Mouse (Mus musculus) kidney, postnatal 0 days (tissue): ENCODE data around the gene Tbkbp1. TPM values are rescaled to one million over a fixed set of nuclear protein-coding genes. Genes with fewer than 3 reads are reported as not detected.

Experiments used
- ATAC-seq: fragments of 200-750 bp; cut with Nextera tagmentation; replicated peaks from 2 replicates; pipeline ENCODE4 v1.8.0; 2017; ENCODE audit warnings: low read depth, moderate number of reproducible peaks, moderate TSS enrichment, moderate library complexity; ENCODE audit not compliant: low FRiP score
- DNase-seq: peaks from one replicate; pipeline ENCODE4 v3.0.0-alpha.2; 2016; ENCODE audit warnings: low spot score
- H3K27ac ChIP-seq: fragments of 300-500 bp; sonication (generic); 2 replicates; pipeline ENCODE4 v1.5.1; 2014; ENCODE audit warnings: mild to moderate bottlenecking
- H3K27me3 ChIP-seq: fragments of 300-500 bp; sonication (generic); 2 replicates; pipeline ENCODE4 v1.6.1; 2014; ENCODE audit warnings: low read length, mixed read lengths; ENCODE audit not compliant: insufficient read depth
- H3K36me3 ChIP-seq: fragments of 300-500 bp; sonication (generic); 2 replicates; pipeline ENCODE4 v1.6.1; 2014; ENCODE audit warnings: low read length, mixed read lengths; ENCODE audit not compliant: insufficient read depth
- H3K4me1 ChIP-seq: fragments of 300-500 bp; sonication (generic); replicated peaks from 2 replicates; pipeline ENCODE4 v1.6.1; 2014; ENCODE audit warnings: antibody characterized with exemption, low read length, mixed read lengths; ENCODE audit not compliant: insufficient read depth
- H3K4me2 ChIP-seq: fragments of 300-500 bp; sonication (generic); 2 replicates; pipeline ENCODE4 v1.6.1; 2014; ENCODE audit warnings: mild to moderate bottlenecking, low read length, moderate library complexity, mixed read lengths
- H3K4me3 ChIP-seq: fragments of 300-500 bp; sonication (generic); replicated peaks from 2 replicates; pipeline ENCODE4 v1.5.1; 2014; ENCODE audit warnings: low read depth, low read length
- H3K9ac ChIP-seq: fragments of 300-500 bp; sonication (generic); 2 replicates; pipeline ENCODE4 v1.6.1; 2014; ENCODE audit warnings: low read depth, low read length
- H3K9me3 ChIP-seq: fragments of 300-500 bp; sonication (generic); replicated peaks from 2 replicates; pipeline ENCODE4 v1.6.1; 2016; ENCODE audit warnings: low read length, inconsistent platforms, mixed read lengths
- CTCF ChIP-seq: IDR thresholded peaks from 2 replicates; pipeline ENCODE4 v1.5.1; 2016; ENCODE audit warnings: antibody characterized with exemption, low read depth, mild to moderate bottlenecking, moderate library complexity
- WGBS: fragments of 180-500 bp; shearing (Covaris S2); extraction: QIAGEN DNeasy Blood & Tissue Kit; methylation state at CpG from one replicate; pipeline ENCODE4 v1.1.7; 2014; 5-methylcytosine and 5-hydroxymethylcytosine counted together
- polyA plus RNA-seq: library from polyadenylated mRNA; unstranded; fragments of >200 nt; fragmentation: Nextera tagmentation; extraction: Ambion mirVana; gene quantifications from 2 replicates; pipeline ENCODE4 v1.2.1, GENCODE M21; 2015

Gene Tbkbp1
- polyA plus RNA-seq, 1 experiment from 2014 or later: 5.5 TPM

- no peak for TF ChIP-seq CTCF
- H3K27me3 ChIP-seq: no peaks in the 10 kb centered on the region
- peaks cover 5% of the 10 kb centered on the region; the same call in 1 of the 2 replicates for H3K36me3 ChIP-seq
- no peak overlapping the region for H3K4me3 ChIP-seq
- H3K27ac ChIP-seq: no peak overlapping the region
- H3K9ac ChIP-seq: no peak overlapping the region
- 64% methylated on average over 2 of the region's 2 CpGs for WGBS
- DNase-seq: no peak
- no peak overlapping the region for H3K4me2 ChIP-seq
- H3K4me1 ChIP-seq: peaks cover 6% of the 10 kb centered on the region; the same call in 1 of the 2 replicates
- ATAC-seq: no peak
- no peaks in the 10 kb centered on the region for H3K9me3 ChIP-seq
These were observed 6.0 kb downstream of the Tbkbp1 start for GRCm38 (mm10) chr11:97145320-97145719.

GRCm38 (mm10) chr11:97143196-97143900 is 7.9 kb downstream of the Tbkbp1 start:
- H3K4me3 ChIP-seq: no peak overlapping the region
- ATAC-seq: no peak
- H3K36me3 ChIP-seq: peaks cover 5% of the 10 kb centered on the region; the same call in 1 of the 2 replicates
- H3K4me2 ChIP-seq: no peak overlapping the region
- WGBS: 60% methylated on average over 9 of the region's 9 CpGs
- no peak overlapping the region for H3K27ac ChIP-seq
- DNase-seq: no peak
- no peaks in the 10 kb centered on the region for H3K9me3 ChIP-seq
- H3K4me1 ChIP-seq: no peaks in the 10 kb centered on the region
- H3K27me3 ChIP-seq: no peaks in the 10 kb centered on the region
- TF ChIP-seq CTCF: no peak
- no peak overlapping the region for H3K9ac ChIP-seq

- no peak overlapping the region for H3K27ac ChIP-seq
- 0 out of 2 replicates have a peak, but pooled peaks cover 5% of the 10 kb centered on the region for H3K36me3 ChIP-seq
- no peak overlapping the region for H3K4me3 ChIP-seq
- H3K9ac ChIP-seq: no peak overlapping the region
- ATAC-seq (no peak), DNase-seq (no peak)
- WGBS: 72% methylated on average over 8 of the region's 8 CpGs
- no peaks in the 10 kb centered on the region for H3K4me1 ChIP-seq
- no peaks in the 10 kb centered on the region for H3K9me3 ChIP-seq
- no peaks in the 10 kb centered on the region for H3K27me3 ChIP-seq
- no peak overlapping the region for H3K4me2 ChIP-seq
- no peak for TF ChIP-seq CTCF
These were observed 9.1 kb downstream of the Tbkbp1 start for GRCm38 (mm10) chr11:97142159-97142608.

DNA sequence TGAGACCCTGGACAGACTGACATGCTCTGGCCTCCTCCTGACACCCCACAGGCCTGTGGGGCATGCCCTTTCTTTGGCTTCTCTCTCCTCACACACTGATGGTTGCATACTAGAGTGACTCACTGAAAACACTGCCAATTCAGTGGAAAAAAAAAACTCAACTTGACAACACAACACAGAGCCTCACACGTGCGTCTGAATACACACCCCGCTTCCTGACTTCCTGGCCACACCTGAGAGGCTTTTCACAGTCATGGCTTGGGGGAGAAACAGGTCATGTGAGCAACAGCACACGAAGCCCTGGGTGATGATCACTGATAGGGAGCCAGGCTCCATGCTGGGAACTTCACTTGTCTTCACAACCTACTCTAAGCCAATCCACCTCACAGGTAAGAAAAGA is 10.5 kb downstream of the Tbkbp1 start:
- no peak for DNase-seq
- no peak overlapping the region for H3K4me3 ChIP-seq
- no peak for TF ChIP-seq CTCF
- H3K9me3 ChIP-seq: no peaks in the 10 kb centered on the region
- no peaks in the 10 kb centered on the region for H3K4me1 ChIP-seq
- 0 out of 2 replicates have a peak, but pooled peaks cover 5% of the 10 kb centered on the region for H3K36me3 ChIP-seq
- no peak overlapping the region for H3K27ac ChIP-seq
- H3K27me3 ChIP-seq: no peaks in the 10 kb centered on the region
- H3K4me2 ChIP-seq: no peak overlapping the region
- 63% methylated on average over 4 of the region's 4 CpGs for WGBS
- ATAC-seq: no peak
- H3K9ac ChIP-seq: no peak overlapping the region

DNA sequence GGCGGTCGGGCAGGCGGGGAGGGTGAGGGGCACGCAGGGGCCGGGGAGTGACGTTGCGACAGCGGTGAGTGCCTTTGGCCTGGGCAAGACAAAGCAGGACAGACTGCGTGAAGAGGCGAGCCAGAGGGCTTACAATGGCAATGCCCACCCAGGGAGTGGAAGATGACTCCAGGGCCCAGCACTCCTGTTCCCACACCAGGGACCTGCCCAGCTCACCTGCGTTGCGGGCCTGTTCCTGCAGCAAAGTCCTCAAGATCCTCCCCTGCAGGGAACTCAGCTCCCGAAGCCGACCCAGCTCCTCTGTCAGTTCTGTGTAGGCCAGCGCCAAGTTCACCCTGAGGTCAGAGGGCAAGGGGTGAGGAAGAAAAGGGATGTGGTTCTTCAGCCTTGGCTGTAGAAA is 12.0 kb downstream of the Tbkbp1 start:
- ATAC-seq (peak; percentile 31; the same call in 1 of the 2 replicates), DNase-seq (no peak)
- Histone ChIP-seq H3K27ac (no peak overlapping the region), H3K27me3 (no peaks in the 10 kb centered on the region), H3K4me1 (0 out of 2 replicates have a peak, but pooled peaks cover 1% of the 10 kb centered on the region), H3K9ac (peak overlapping the region; percentile 49), H3K9me3 (no peaks in the 10 kb centered on the region), H3K36me3 (0 out of 2 replicates have a peak, but pooled peaks cover 2% of the 10 kb centered on the region), H3K4me2 (peak overlapping the region; percentile 68), H3K4me3 (peak overlapping the region; percentile 27)
- WGBS: 55% methylated on average over 14 of the region's 15 CpGs
- TF ChIP-seq CTCF: no peak

DNA sequence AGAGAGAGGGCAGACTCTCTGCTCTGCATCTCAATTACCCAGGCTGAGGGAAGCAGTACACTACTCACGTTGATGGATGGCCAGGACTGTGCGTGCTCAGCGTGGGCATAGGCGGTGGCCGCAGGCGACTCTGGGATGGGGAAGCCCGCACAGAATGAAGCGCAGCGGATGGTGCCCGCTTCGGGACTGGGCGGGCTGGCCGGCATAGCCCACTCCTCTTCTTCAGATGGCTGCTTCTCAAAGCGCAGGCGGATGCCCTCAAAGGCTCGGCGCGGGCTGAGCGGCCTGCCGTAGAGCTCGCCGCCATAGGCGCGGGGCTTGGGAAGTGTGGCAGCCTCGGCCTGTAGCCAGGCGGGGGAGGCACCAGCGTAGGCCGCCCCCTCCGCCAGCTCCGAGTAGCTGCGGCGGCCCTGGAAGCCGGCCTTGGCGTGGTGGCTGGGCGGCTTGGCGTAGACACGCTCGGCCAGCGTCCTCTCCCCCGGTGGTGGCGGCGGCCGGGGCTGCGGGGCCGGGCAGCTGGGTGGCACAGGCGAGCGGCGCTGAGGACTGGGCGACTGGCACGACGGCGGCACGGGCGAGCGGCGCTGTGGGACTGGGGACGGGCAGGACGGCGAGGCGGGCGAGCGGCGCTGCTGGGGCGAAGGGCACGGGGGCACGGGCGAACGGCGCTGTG is 12.6 kb downstream of the Tbkbp1 start:
- 32% methylated on average over 65 of the region's 69 CpGs for WGBS

More for the DNA sequence above, 12.6 kb downstream of the Tbkbp1 start:
- Histone ChIP-seq H3K36me3 (0 out of 2 replicates have a peak, but pooled peaks cover 2% of the 10 kb centered on the region), H3K4me1 (0 out of 2 replicates have a peak, but pooled peaks cover 3% of the 10 kb centered on the region), H3K4me3 (peak overlapping the region; percentile 27), H3K9ac (peak overlapping the region; percentile 49), H3K4me2 (peak overlapping the region; percentile 68), H3K27ac (no peak overlapping the region), H3K27me3 (no peaks in the 10 kb centered on the region), H3K9me3 (no peaks in the 10 kb centered on the region)
- DNase-seq (peak; percentile 31), ATAC-seq (peak; percentile 45)
- no peak for TF ChIP-seq CTCF
